Mouse (Mus musculus) thymus, postnatal 4 days (tissue): ENCODE measurements around the gene Vmn1r27.

ENCODE experiments used
- DNase-seq: peaks from one replicate; pipeline ENCODE4 v3.0.0; 2021

Vmn1r27 gene

GRCm38 (mm10) chr6:58218721-58219120, at the start of gene Vmn1r27:
Gene Vmn1r27 (minus strand): TSS chr6:58218821.
- DNase-seq: no peak

- no peak for DNase-seq
Measured at GRCm38 (mm10) chr6:58261737-58262136, 43.1 kb upstream of the Vmn1r27 start, which contains the start of gene Vmn1r28. Gene Vmn1r28 (plus strand): TSS chr6:58262037.

- no peak for DNase-seq
Measured at GRCm38 (mm10) chr6:58216119-58216518, 2.5 kb downstream of the Vmn1r27 start.
